Mouse (Mus musculus) lung, embryonic 16.5 days (tissue): ENCODE measurements around the gene Vmn1r32. TPM values are rescaled to one million over a fixed set of nuclear protein-coding genes. Genes with fewer than 3 reads are reported as not detected.

Experiments
- polyA plus RNA-seq: library from polyadenylated mRNA; unstranded; fragments of >200 nt; fragmentation: Nextera tagmentation; extraction: Ambion mirVana; gene quantifications from 2 replicates; pipeline ENCODE4 v1.2.1, GENCODE M21; 2015

Vmn1r32 gene
- polyA plus RNA-seq, 1 experiment from 2014 or later, result not detected

Other genes with a start within 250 kb of the Vmn1r32 start
- 114 and 125 TPM in 2 replicates for gene Mad2l1, start 24.7 kb downstream of the Vmn1r32 start, polyA plus RNA-seq
- gene Vmn1r33, start 58.2 kb upstream of the Vmn1r32 start, polyA plus RNA-seq, result not detected in 2 replicates
- gene Vmn1r34, start 83.8 kb upstream of the Vmn1r32 start, polyA plus RNA-seq, result not detected in 2 replicates
- not detected in 2 replicates for gene Vmn1r35, start 125.8 kb upstream of the Vmn1r32 start, polyA plus RNA-seq
- gene Vmn1r36, start 159.1 kb upstream of the Vmn1r32 start, polyA plus RNA-seq, result not detected in 2 replicates
- gene Vmn1r37, start 169.3 kb upstream of the Vmn1r32 start, polyA plus RNA-seq, result not detected in 2 replicates
- not detected in 2 replicates for gene Vmn1r38, start 222.5 kb upstream of the Vmn1r32 start, polyA plus RNA-seq